Mouse (Mus musculus) ES-E14 (cell line): ENCODE measurements around the gene Bpifc. TPM values are rescaled to one million over a fixed set of nuclear protein-coding genes. Genes with fewer than 3 reads are reported as not detected.

ENCODE experiments used
- DNase-seq: peaks from one replicate; pipeline ENCODE4 v3.0.0-alpha.2; 2013; ENCODE audit warnings: low read depth, low spot score
- H3K27ac ChIP-seq: 2 replicates; pipeline ENCODE4 v1.5.1; 2012; ENCODE audit warnings: low read depth, mild to moderate bottlenecking, low read length, moderate library complexity, mixed read lengths; ENCODE audit not compliant: poor library complexity, insufficient read depth, severe bottlenecking
- H3K36me3 ChIP-seq: 2 replicates; pipeline ENCODE4 v1.6.1; 2012; ENCODE audit warnings: mild to moderate bottlenecking, low read length, moderate library complexity, mixed read lengths; ENCODE audit not compliant: control insufficient read depth, poor library complexity, insufficient read depth, severe bottlenecking
- H3K4me1 ChIP-seq, 2 experiments: fragments of 150-350 bp in 1 of 2; sonication (generic) in 1 of 2; 2 replicates each; pipeline ENCODE4 v1.6.1; 2012; ENCODE audit warnings: low read length in 2 of 2, mild to moderate bottlenecking in 1 of 2, mixed read lengths in 1 of 2; ENCODE audit not compliant: control insufficient read depth in 2 of 2, insufficient read depth in 2 of 2, poor library complexity in 1 of 2
- H3K4me3 ChIP-seq, 2 experiments: fragments of 150-350 bp in 1 of 2; sonication (generic) in 1 of 2; 2 replicates each; pipeline ENCODE4 v1.5.1; 2012; ENCODE audit warnings: low read length in 2 of 2, low read depth in 1 of 2, mild to moderate bottlenecking in 1 of 2, mixed read lengths in 1 of 2; ENCODE audit not compliant: insufficient read depth in 1 of 2, poor library complexity in 1 of 2, severe bottlenecking in 1 of 2
- H3K9ac ChIP-seq: 2 replicates; pipeline ENCODE4 v1.6.1; 2012; ENCODE audit warnings: low read depth, mild to moderate bottlenecking, low read length, mixed read lengths; ENCODE audit not compliant: poor library complexity, insufficient read depth, severe bottlenecking
- H3K9me3 ChIP-seq: fragments of 150-350 bp; sonication (generic); 2 replicates; pipeline ENCODE4 v1.6.1; 2012; ENCODE audit warnings: low read depth, mild to moderate bottlenecking, low read length; ENCODE audit not compliant: control insufficient read depth, insufficient read depth
- CHD2 ChIP-seq: IDR thresholded peaks from 2 replicates; pipeline ENCODE4 v1.6.1; 2014; ENCODE audit warnings: mild to moderate bottlenecking, low read depth, low read length, inconsistent platforms
- HCFC1 ChIP-seq: IDR thresholded peaks from 2 replicates; pipeline ENCODE4 v1.6.1; 2012; ENCODE audit warnings: low read length, inconsistent platforms, borderline replicate concordance; ENCODE audit not compliant: insufficient read depth
- MAFK ChIP-seq: IDR thresholded peaks from 2 replicates; pipeline ENCODE4 v1.6.1; 2014; ENCODE audit warnings: mild to moderate bottlenecking, low read depth, low read length, inconsistent platforms; ENCODE audit not compliant: insufficient read depth
- ZC3H11A ChIP-seq: IDR thresholded peaks from 2 replicates; pipeline ENCODE4 v1.6.1; 2012; ENCODE audit warnings: low read depth, mild to moderate bottlenecking, inconsistent platforms, low read length, borderline replicate concordance
- ZNF384 ChIP-seq: IDR thresholded peaks from 2 replicates; pipeline ENCODE4 v1.6.1; 2012; ENCODE audit warnings: low read depth, low read length, inconsistent platforms
- in situ Hi-C, 2 experiments: fragments of 600-800 bp; cut with MboI; formaldehyde crosslinking; loops; one replicate each; pipeline ENCODE4 v1.15.1; 2025; ENCODE audit warnings: low sequenced_read_pairs in 2 of 2, inconsistent platforms in 1 of 2; ENCODE audit not compliant: unreplicated experiment in 2 of 2
- total RNA-seq: library from RNA; depleted of rRNA; stranded (reverse); fragments of 300-350 nt; gene quantifications from 2 replicates; pipeline ENCODE4 v1.2.3, GENCODE M21; 2012; rRNA removed

Bpifc gene
- total RNA-seq, 1 experiment, result not detected

DNA sequence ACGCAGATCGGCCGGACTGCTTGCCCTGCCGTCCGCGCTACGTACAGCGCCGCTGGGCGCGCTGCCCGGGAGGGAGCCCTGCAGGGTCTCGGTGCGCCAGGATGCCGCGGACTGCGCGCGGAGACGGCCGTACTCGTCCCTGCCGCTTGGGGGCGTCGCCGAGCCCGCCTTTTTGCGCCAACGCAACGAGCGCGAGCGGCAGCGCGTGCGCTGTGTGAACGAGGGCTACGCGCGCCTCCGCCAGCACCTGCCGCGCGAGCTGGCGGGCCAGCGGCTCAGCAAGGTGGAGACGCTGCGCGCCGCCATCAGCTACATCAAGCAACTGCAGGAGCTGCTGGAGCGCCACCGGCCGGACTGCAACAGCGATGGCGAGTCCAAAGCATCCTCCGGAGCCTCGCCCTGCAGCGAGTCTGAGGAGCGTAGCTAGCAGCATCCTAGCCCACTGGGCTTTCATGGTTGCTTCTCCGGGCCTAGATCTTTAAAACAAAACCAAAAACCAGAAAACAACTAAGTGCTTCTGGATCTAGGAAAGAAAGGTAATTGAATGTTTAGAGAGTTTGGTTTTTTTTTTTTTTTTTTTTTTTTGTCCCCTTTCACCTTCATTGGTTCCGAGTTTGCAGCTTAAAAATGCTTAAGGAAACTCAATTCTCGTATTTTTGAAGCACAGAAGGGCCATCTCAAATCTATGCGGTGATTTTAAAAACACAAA, 83.0 kb downstream of the Bpifc start:
- Histone ChIP-seq H3K9me3 (no peaks in the 10 kb centered on the region), H3K4me1 (peaks cover 0 to 3% of the 10 kb centered on the region in 2 experiments; a peak in 2 of 4 replicates), H3K36me3 (no peaks in the 10 kb centered on the region), H3K27ac (no peak overlapping the region), H3K4me3 (peak overlapping the region; percentile 73), H3K9ac (peak overlapping the region; percentile 82)
- DNase-seq, result peak; percentile 76
- in situ Hi-C loops, result no loop called here
- TF ChIP-seq CHD2 (no peak), ZNF384 (peak; percentile 74)

DNA sequence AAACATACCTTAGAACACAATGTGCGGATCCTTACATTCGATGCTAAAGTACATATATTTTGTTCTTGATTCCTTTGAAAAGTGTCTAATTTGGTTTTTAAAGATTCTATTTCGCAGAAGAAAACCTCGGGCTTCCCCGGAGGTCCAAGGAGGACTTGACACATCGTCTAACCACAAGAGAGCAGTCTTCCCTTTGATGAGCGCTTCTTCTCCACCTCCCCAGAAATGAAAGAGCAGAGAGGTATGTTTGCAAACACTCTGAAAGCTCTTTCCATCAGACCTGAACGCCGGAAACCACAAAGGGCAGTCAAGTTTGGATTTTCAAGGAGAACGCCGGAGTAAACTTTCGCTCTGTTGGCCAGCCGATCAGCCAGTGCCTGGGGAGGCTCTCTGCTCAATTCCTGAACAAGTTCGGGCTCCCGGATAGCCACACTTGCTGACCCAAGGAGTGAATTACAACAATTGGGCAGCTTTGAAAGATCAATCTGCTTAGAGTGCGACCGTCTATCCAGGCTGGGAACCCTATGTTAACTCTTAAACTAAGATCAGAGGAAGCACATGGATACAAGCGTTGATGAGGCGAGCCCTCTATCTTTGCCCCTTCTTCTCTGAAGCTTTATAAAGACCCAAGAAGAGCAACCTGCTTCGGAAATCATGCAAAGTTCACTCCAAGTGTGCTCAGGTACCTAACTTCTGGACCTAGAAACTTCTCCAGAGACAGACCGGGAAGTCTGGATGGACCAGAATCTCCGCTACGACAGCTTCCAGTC, 83.8 kb downstream of the Bpifc start, which contains the start of gene Ascl4:
Gene Ascl4, plus strand, starts transcription at position 6 of the 770 bp plus-strand sequence.
- TF ChIP-seq ZNF384 (no peak), ZC3H11A (no peak), CHD2 (no peak), MAFK (no peak), HCFC1 (no peak)
- Histone ChIP-seq H3K27ac (no peak within 1 kb of the TSS), H3K9me3 (no peaks in the 10 kb centered on the region), H3K4me1 (peaks cover 0 to 3% of the 10 kb centered on the region in 2 experiments; a peak in 2 of 4 replicates), H3K9ac (peak within 1 kb of the TSS; percentile 82), H3K36me3 (no peaks in the 10 kb centered on the region), H3K4me3 (peak within 1 kb of the TSS; percentile 73)
- DNase-seq, result peak; percentile 26
- in situ Hi-C loops, result no loop called here

DNA sequence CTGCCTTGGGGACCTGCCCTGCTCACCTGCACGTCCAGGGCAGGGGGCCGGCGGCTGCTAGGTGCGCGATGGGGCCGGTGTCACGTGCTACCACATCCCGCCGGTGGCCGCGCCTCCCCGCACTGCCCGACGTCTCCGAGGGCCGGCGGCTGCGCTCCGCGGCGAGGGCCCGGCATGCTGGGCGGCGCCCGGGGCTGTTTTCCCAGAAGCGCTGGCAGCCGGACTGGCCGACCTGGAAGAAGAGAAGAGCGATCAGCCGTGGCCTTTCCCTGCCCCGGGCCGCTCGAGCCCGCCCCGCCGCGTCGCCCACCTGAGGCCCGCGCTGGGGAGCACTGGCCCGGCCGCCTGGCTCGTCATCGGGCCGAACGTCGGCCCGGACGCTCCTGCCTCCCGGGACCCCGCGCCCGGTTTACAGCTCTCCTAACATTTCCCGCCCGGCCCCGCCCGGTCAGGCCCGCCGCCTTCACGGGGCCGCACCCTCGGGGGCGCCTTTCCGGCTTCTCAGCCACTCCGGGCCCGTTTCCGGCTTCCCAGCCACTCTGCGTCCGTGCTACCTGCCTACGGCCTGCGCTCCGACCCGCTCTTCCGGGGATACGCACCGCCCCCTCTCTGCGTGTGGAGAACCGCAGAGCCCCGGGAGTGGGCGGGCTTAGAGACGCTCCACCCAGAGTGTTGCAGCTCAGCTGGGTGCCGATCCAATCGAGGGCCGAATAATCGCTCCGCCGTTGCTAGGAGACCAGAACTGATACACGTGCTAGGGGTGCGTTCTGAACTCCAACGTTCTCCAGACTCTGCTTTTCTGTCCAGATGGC, 95.0 kb downstream of the Bpifc start, which contains the start of gene Prdm4:
Gene Prdm4, minus strand, starts transcription at position 645 of the 812 bp plus-strand sequence.
- peak; percentile 98 for DNase-seq
- Histone ChIP-seq H3K36me3 (peaks cover 20% of the 10 kb centered on the region), H3K27ac (peak within 1 kb of the TSS; percentile 79), H3K4me1 (peaks cover 3 to 5% of the 10 kb centered on the region in 2 experiments), H3K9me3 (no peaks in the 10 kb centered on the region), H3K4me3 (peak within 1 kb of the TSS; percentile 74 to 96), H3K9ac (peak within 1 kb of the TSS; percentile 92)
- in situ Hi-C loops, result loop anchor here in 1 of 2 experiments (25.0 kb wide), 1 partner anchor 771 kb away; no protein-coding TSS in a partner anchor
- TF ChIP-seq HCFC1 (peak; percentile 68), ZNF384 (no peak)

Other genes with a start within 250 kb of the Bpifc start
- gene Pwp1, start 182.4 kb downstream of the Bpifc start, total RNA-seq, result 58.4 and 71.9 TPM in 2 replicates
- 35.6 and 36.2 TPM in 2 replicates for gene Prdm4, start 94.8 kb downstream of the Bpifc start, total RNA-seq
- 0.48 and 0.54 TPM in 2 replicates for gene Ascl4, start 84.2 kb downstream of the Bpifc start, total RNA-seq
- 97.3 and 139 TPM in 2 replicates for gene Rtcb, start 54.1 kb downstream of the Bpifc start, total RNA-seq
- 16.3 and 19.3 TPM in 2 replicates for gene Fbxo7, start 10.1 kb upstream of the Bpifc start, total RNA-seq